Mouse (Mus musculus) hindbrain, embryonic 12.5 days (tissue): ENCODE results near the gene Hexa. TPM values are rescaled to one million over a fixed set of nuclear protein-coding genes. Genes with fewer than 3 reads are reported as not detected.

ENCODE experiments used
- ATAC-seq: fragments of 200-750 bp; cut with Nextera tagmentation; 2 replicates; pipeline ENCODE4 v1.8.0; 2017; ENCODE audit warnings: moderate TSS enrichment; ENCODE audit not compliant: low FRiP score
- H3K27ac ChIP-seq: fragments of 300-500 bp; sonication (generic); 2 replicates; pipeline ENCODE4 v1.5.1; 2016; ENCODE audit warnings: mild to moderate bottlenecking
- H3K27me3 ChIP-seq: fragments of 300-500 bp; sonication (generic); 2 replicates; pipeline ENCODE4 v1.6.1; 2016; ENCODE audit warnings: mild to moderate bottlenecking
- H3K36me3 ChIP-seq: fragments of 300-500 bp; sonication (generic); 2 replicates; pipeline ENCODE4 v1.6.1; 2016; ENCODE audit warnings: mild to moderate bottlenecking
- H3K4me1 ChIP-seq: fragments of 300-500 bp; sonication (generic); 2 replicates; pipeline ENCODE4 v1.6.1; 2016
- H3K4me2 ChIP-seq: fragments of 300-500 bp; sonication (generic); replicated peaks from 2 replicates; pipeline ENCODE4 v1.6.1; 2016; ENCODE audit warnings: mild to moderate bottlenecking
- H3K4me3 ChIP-seq: fragments of 300-500 bp; sonication (generic); 2 replicates; pipeline ENCODE4 v1.5.1; 2016; ENCODE audit warnings: mild to moderate bottlenecking
- H3K9ac ChIP-seq: fragments of 300-500 bp; sonication (generic); 2 replicates; pipeline ENCODE4 v1.6.1; 2016; ENCODE audit warnings: mild to moderate bottlenecking, moderate library complexity
- H3K9me3 ChIP-seq: fragments of 300-500 bp; sonication (generic); replicated peaks from 2 replicates; pipeline ENCODE4 v1.6.1; 2016; ENCODE audit warnings: mild to moderate bottlenecking
- WGBS: fragments of 180-500 bp; shearing (Covaris S2); methylation state at CpG from one replicate; pipeline ENCODE4 v1.1.7; 2016; 5-methylcytosine and 5-hydroxymethylcytosine counted together
- polyA plus RNA-seq: library from polyadenylated mRNA; unstranded; fragments of >200 nt; fragmentation: Nextera tagmentation; extraction: Ambion mirVana; gene quantifications from 2 replicates; pipeline ENCODE4 v1.2.1, GENCODE M21; 2016

Gene Hexa
- 54.6 and 60.6 TPM in 2 replicates for polyA plus RNA-seq

DNA sequence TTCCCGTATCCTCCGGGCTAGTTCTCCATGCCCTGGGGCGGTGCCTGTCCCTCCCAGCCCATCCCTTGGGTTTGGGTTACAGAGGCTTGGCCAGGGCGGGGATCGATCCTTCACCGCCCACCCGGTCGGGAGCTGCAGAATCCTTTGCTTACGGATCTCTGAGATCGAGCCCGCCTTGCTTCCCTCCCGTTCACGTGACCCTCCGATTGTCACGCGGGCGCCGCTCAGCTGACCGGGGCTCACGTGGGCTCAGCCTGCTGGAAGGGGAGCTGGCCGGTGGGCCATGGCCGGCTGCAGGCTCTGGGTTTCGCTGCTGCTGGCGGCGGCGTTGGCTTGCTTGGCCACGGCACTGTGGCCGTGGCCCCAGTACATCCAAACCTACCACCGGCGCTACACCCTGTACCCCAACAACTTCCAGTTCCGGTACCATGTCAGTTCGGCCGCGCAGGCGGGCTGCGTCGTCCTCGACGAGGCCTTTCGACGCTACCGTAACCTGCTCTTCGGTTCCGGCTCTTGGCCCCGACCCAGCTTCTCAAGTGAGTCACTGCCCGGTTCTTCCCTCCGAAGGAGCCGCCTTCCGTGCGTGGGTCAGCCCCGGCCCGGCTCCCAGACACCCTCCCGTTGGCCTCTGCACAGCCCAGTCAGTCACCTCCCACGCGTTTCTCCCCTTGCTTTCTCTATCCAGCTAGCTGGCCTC lies at the start of gene Hexa, which contains the start of gene Tmem202:
Gene Hexa (plus strand): TSS at position 100 of the 697 bp plus-strand sequence.
Gene Tmem202 (minus strand): TSS at position 407 of the 697 bp plus-strand sequence.
- peak within 1 kb of the TSS; percentile 87 for H3K4me2 ChIP-seq
- WGBS = 4% methylated on average over 55 of the region's 55 CpGs
- ATAC-seq = peak; percentile 89
- no peaks in the 10 kb centered on the region for H3K27me3 ChIP-seq
- no peaks in the 10 kb centered on the region for H3K9me3 ChIP-seq
- H3K4me3 ChIP-seq = peak within 1 kb of the TSS; percentile 61
- peak within 1 kb of the TSS; percentile 73 for H3K9ac ChIP-seq
- H3K36me3 ChIP-seq = no peaks in the 10 kb centered on the region
- H3K4me1 ChIP-seq = peaks cover 20% of the 10 kb centered on the region
- no peak within 1 kb of the TSS for H3K27ac ChIP-seq

DNA sequence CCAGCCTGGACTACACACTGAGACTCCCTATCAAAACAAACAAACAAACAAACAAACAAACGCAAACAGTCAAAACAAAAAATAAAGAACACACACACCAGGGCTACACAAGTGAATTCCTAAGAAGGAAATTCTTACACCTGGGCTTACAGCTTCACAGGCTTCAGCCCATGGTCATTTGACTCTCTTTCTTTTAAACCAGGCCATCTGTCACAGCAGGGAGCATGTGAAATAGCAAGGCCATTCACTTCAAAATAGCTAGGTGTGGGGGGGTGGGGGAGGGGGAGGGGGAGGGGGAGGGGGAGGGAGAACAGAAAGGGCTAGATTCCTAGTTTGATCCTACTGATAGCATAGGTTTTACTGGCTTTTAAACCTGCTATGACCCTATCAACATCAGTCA lies 31.2 kb upstream of the Hexa start:
- ATAC-seq = no peak
- no peaks in the 10 kb centered on the region for H3K9me3 ChIP-seq
- no peaks in the 10 kb centered on the region for H3K36me3 ChIP-seq
- H3K4me3 ChIP-seq = no peak overlapping the region
- H3K9ac ChIP-seq = no peak overlapping the region
- no peaks in the 10 kb centered on the region for H3K27me3 ChIP-seq
- no peak overlapping the region for H3K4me2 ChIP-seq
- no peaks in the 10 kb centered on the region for H3K4me1 ChIP-seq
- 46% methylated on average over 1 of the region's 1 CpGs for WGBS
- H3K27ac ChIP-seq = no peak overlapping the region

DNA sequence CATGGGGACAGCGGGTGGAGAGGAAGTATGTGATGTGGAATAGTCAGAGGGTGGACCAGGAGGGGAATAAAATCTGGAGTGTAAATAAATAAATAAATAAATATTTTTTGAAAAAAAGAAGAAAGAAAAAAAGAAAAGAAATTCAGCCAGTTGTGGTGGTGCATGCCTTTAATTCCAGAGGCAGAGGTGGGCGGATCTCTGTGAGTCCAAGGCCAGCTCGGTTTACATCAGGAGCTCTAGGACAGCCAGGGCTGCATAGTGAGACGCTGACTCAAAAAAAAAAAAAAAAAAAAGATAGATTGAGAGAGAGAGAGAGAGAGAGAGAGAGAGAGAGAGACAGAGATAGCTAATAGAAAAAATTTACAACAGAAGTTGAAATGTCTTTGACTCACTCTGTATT lies 27.0 kb upstream of the Hexa start:
- Histone ChIP-seq H3K9ac (no peak overlapping the region), H3K4me3 (no peak overlapping the region), H3K36me3 (no peaks in the 10 kb centered on the region), H3K27ac (no peak overlapping the region), H3K4me1 (no peaks in the 10 kb centered on the region), H3K27me3 (no peaks in the 10 kb centered on the region), H3K4me2 (no peak overlapping the region), H3K9me3 (no peaks in the 10 kb centered on the region)
- 57% methylated on average over 4 of the region's 4 CpGs for WGBS
- no peak for ATAC-seq

DNA sequence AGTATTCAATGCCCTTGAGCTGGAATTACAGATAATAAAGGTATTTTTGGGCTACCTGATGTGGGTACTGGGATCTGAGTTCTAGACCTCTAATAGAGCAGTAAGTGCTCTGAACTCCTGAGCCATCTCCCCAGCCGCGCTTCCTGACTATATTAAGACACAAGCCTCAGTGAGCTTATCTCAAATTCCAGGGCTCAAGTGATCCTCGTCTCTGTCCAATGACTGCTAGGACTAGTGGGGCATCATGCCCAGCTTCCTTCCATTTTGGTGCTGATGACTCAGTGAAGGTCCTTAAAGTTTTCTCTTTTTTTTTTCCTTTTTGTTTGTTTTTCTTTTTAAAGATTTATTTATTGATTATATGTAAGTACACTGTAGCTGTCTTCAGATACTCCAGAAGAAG lies 24.3 kb upstream of the Hexa start:
- no peaks in the 10 kb centered on the region for H3K36me3 ChIP-seq
- no peak overlapping the region for H3K4me3 ChIP-seq
- no peak for ATAC-seq
- 78% methylated on average over 3 of the region's 3 CpGs for WGBS
- no peaks in the 10 kb centered on the region for H3K4me1 ChIP-seq
- no peak overlapping the region for H3K4me2 ChIP-seq
- no peaks in the 10 kb centered on the region; the same call in 1 of the 2 replicates for H3K27me3 ChIP-seq
- no peak overlapping the region for H3K27ac ChIP-seq
- H3K9me3 ChIP-seq = no peaks in the 10 kb centered on the region
- H3K9ac ChIP-seq = no peak overlapping the region

DNA sequence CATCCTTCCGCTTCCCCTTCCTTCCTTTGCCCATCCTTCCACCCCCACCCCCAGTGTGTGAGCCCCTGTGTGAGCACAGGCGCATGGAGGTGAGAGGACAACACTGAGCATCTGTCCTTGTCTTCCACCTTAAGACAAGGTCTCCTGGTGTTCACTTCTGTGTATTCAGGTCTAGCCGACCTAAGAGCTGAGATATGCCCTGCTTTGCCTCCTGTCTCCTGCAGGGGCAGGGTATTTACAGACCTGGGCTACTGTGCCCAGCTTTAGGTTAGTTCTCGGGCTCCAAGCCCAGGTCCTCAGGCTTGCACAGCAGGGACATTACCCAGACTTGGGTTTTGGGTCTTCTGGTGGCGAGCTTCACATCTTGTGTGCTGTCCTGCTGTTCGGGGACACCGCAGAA lies 22.2 kb upstream of the Hexa start:
- H3K4me3 ChIP-seq = no peak overlapping the region
- H3K9ac ChIP-seq = no peak overlapping the region
- H3K4me1 ChIP-seq = no peaks in the 10 kb centered on the region
- no peaks in the 10 kb centered on the region; the same call in 1 of the 2 replicates for H3K27me3 ChIP-seq
- H3K9me3 ChIP-seq = no peaks in the 10 kb centered on the region
- H3K4me2 ChIP-seq = no peak overlapping the region
- H3K27ac ChIP-seq = no peak overlapping the region
- no peak for ATAC-seq
- H3K36me3 ChIP-seq = no peaks in the 10 kb centered on the region
- 51% methylated on average over 7 of the region's 7 CpGs for WGBS

DNA sequence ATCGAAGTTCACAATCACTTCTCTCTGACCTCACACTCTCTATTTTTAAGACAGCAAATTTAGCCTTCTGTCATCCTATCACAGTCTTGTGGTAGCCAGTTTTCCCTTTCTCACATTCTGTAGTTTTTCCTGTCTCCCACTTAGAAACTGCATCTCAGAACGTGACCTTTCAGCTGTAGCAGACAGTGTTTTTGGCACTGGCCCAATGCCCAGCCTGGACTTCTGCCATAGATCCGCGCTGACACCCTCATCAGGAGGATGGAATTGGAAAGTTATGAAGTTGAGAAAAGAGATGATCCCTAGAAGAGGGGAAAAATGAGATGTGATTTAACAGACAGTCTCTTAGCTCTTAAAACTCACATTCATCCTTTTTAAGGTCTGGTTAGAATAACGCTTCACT lies 20.4 kb upstream of the Hexa start:
- H3K4me1 ChIP-seq = no peaks in the 10 kb centered on the region
- no peak for ATAC-seq
- no peak overlapping the region for H3K4me3 ChIP-seq
- no peaks in the 10 kb centered on the region for H3K9me3 ChIP-seq
- no peak overlapping the region for H3K27ac ChIP-seq
- 82% methylated on average over 5 of the region's 5 CpGs for WGBS
- no peak overlapping the region for H3K4me2 ChIP-seq
- no peaks in the 10 kb centered on the region; the same call in 1 of the 2 replicates for H3K27me3 ChIP-seq
- H3K36me3 ChIP-seq = no peaks in the 10 kb centered on the region
- no peak overlapping the region for H3K9ac ChIP-seq

DNA sequence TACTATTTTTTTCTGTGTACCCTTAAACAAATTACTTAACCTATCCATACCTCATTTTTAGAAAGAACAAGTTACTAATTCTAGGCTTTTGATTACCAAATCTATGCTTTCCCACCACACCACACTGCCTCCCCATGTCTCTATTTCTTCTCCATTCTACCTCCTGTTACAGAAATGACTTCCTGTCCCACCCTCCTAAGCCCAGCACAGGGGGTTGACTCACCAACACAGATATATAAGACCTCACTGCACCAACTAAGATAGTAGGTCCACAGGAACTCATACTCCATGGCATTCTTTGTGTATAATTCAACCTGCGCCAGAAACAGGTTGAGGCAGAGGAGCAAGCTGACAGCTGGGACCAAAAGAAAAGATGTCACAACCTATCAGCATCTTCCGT lies 19.9 kb upstream of the Hexa start:
- Histone ChIP-seq H3K9me3 (no peaks in the 10 kb centered on the region), H3K27ac (no peak overlapping the region), H3K36me3 (no peaks in the 10 kb centered on the region), H3K4me3 (no peak overlapping the region), H3K9ac (no peak overlapping the region), H3K27me3 (no peaks in the 10 kb centered on the region; the same call in 1 of the 2 replicates), H3K4me1 (no peaks in the 10 kb centered on the region), H3K4me2 (no peak overlapping the region)
- ATAC-seq = no peak
- 93% methylated on average over 2 of the region's 2 CpGs for WGBS

DNA sequence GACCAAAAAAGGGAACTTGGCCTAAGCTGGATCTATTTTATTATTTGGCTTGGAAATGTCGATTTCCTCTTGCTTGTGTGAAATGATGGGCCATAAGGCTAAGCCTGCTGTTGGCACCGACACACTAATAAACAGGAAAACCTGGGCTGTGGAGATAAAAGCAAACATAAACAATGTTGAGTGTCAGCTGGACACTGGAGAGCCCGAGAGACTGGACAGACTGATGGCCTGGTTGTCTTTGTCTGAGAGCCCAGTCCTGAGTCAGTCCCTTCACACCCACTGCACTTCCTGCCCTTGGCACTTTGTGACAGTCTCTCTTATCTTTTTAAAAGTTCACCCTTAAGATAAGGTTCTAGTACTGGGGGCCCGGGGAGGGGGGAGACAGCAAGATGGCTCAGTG lies 16.4 kb upstream of the Hexa start:
- Histone ChIP-seq H3K9ac (no peak overlapping the region), H3K9me3 (no peaks in the 10 kb centered on the region), H3K4me3 (no peak overlapping the region), H3K27me3 (no peaks in the 10 kb centered on the region; the same call in 1 of the 2 replicates), H3K4me2 (no peak overlapping the region), H3K36me3 (no peaks in the 10 kb centered on the region), H3K27ac (no peak overlapping the region), H3K4me1 (no peaks in the 10 kb centered on the region)
- ATAC-seq = no peak
- 74% methylated on average over 4 of the region's 4 CpGs for WGBS

DNA sequence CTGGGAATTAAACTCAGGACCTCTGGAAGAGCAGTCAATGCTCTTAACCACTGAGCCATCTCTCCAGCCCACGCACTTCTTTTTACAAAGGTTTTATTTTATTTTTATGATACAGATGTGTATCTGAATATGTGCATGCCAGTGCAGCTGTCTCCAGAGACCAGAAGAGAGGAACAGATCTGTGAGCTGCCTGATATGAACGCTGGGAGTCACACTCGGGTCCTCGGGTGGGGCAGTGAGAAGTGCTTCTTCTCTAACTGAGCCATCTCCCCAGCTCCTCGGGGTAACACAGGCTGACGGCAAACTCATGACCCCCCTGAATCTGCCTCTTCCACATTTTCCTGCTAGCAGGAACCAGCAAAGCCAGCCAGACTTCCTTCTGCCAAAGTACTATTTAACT lies 12.6 kb upstream of the Hexa start:
- WGBS = 83% methylated on average over 6 of the region's 6 CpGs
- Histone ChIP-seq H3K27me3 (no peaks in the 10 kb centered on the region), H3K9me3 (no peaks in the 10 kb centered on the region), H3K36me3 (no peaks in the 10 kb centered on the region), H3K4me3 (no peak overlapping the region), H3K9ac (no peak overlapping the region), H3K4me2 (no peak overlapping the region), H3K4me1 (no peaks in the 10 kb centered on the region), H3K27ac (no peak overlapping the region)
- ATAC-seq = no peak

DNA sequence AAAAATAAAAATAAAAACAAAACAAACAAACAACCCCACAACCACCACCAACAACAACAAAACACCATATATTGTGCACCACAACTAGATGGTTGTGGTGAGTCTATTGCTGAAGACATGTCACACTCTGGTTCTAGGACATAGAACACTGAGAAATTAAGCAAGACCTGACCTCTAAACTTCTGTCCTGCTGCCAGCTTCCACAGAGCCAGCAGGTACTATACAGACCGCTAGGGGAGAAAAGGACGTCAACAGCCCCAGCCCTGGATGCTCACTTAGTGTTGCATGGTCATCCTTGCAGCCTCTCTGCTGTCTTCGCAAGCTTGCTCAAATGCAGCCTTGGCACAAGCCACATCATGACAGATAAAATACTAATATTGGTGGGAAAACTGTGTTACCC lies 11.8 kb upstream of the Hexa start:
- no peaks in the 10 kb centered on the region for H3K4me1 ChIP-seq
- H3K27ac ChIP-seq = no peak overlapping the region
- no peak overlapping the region for H3K9ac ChIP-seq
- H3K4me2 ChIP-seq = no peak overlapping the region
- no peaks in the 10 kb centered on the region for H3K9me3 ChIP-seq
- 84% methylated on average over 3 of the region's 3 CpGs for WGBS
- no peak for ATAC-seq
- H3K27me3 ChIP-seq = no peaks in the 10 kb centered on the region
- H3K4me3 ChIP-seq = no peak overlapping the region
- no peaks in the 10 kb centered on the region for H3K36me3 ChIP-seq

DNA sequence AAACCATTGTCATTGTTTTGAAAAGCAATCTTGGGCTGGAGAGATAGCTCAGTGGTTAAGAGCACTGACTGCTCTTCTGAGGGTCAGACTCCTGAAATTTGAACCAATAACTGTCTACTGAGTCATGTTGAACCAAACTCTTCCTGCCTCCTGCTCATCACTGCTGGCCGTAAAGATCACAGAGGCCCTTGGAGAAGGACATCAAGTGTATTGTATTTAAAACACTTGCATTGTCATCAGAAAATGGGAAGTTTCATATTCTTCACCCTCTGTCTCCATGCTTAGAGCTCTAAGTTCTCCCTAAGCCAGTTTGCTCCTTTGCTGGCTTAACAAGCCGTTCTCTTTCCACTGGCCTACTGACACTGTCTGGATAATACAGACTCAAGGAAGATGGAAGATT lies 11.1 kb upstream of the Hexa start:
- Histone ChIP-seq H3K4me1 (no peaks in the 10 kb centered on the region), H3K27ac (no peak overlapping the region), H3K27me3 (no peaks in the 10 kb centered on the region), H3K36me3 (no peaks in the 10 kb centered on the region), H3K9ac (no peak overlapping the region), H3K9me3 (no peaks in the 10 kb centered on the region), H3K4me3 (no peak overlapping the region), H3K4me2 (no peak overlapping the region)
- 77% methylated on average over 2 of the region's 2 CpGs for WGBS
- ATAC-seq = no peak

DNA sequence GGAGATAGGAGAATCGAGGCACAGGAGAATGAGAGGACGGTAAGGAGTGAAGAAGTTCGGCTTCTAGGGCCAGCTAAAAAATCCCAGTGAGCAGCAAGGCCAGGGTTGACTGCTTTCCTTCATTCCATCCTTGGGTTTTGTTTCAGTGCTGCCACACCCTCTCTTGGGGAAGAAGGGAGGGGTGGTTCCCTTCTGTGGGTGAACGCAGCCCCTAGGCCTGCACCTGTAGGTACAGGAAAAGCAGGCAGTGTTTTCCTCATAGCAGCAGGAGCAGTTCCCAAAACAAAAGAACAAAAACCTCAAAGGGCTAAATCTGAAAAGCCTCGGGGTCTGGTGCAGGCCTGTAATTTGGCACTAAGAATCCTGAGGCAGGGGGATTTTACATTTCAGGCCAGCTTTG lies 7.7 kb upstream of the Hexa start:
- no peak for ATAC-seq
- no peak overlapping the region for H3K4me2 ChIP-seq
- H3K9ac ChIP-seq = no peak overlapping the region
- H3K4me1 ChIP-seq = no peaks in the 10 kb centered on the region
- no peak overlapping the region for H3K27ac ChIP-seq
- H3K9me3 ChIP-seq = no peaks in the 10 kb centered on the region
- no peaks in the 10 kb centered on the region for H3K36me3 ChIP-seq
- H3K4me3 ChIP-seq = no peak overlapping the region
- H3K27me3 ChIP-seq = no peaks in the 10 kb centered on the region
- 36% methylated on average over 5 of the region's 5 CpGs for WGBS

DNA sequence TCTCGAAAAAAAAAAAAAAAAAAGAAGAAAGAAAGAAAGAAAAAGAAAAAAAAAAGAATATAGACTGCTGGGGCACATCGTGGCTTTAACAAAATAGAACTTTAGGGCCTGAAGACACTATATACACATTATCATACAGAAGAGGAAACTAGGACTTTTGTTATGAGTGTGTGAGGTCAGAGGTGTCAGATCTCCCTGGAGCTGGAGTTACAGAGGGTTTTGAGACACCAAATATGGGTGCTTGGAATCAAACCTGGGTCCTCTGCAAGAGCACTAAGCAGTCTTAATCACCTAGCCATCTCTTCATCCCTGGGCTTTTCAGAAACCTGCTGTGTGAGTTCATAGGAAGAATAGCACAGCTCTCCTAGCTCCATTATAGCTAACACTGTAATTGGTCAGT lies 5.9 kb upstream of the Hexa start:
- 86% methylated on average over 2 of the region's 2 CpGs for WGBS
- Histone ChIP-seq H3K27me3 (no peaks in the 10 kb centered on the region), H3K36me3 (no peaks in the 10 kb centered on the region), H3K4me3 (no peak overlapping the region), H3K9ac (no peak overlapping the region), H3K27ac (no peak overlapping the region), H3K4me2 (no peak overlapping the region), H3K9me3 (no peaks in the 10 kb centered on the region), H3K4me1 (no peaks in the 10 kb centered on the region)
- ATAC-seq = no peak
